Mouse (Mus musculus) ES-E14 (cell line): Measurements from ENCODE around the gene Cryaa. TPM values are rescaled to one million over a fixed set of nuclear protein-coding genes. Genes with fewer than 3 reads are reported as not detected.
"Not testable (repeated sequence)": the region's sequence is repeated elsewhere in the genome, so short reads cannot be mapped to it uniquely, and the experiment has no call there.

Experiments used
- DNase-seq: peaks from one replicate; pipeline ENCODE4 v3.0.0-alpha.2; 2013; ENCODE audit warnings: low read depth, low spot score
- H3K27ac ChIP-seq: 2 replicates; pipeline ENCODE4 v1.5.1; 2012; ENCODE audit warnings: low read depth, mild to moderate bottlenecking, low read length, moderate library complexity, mixed read lengths; ENCODE audit not compliant: poor library complexity, insufficient read depth, severe bottlenecking
- H3K36me3 ChIP-seq: 2 replicates; pipeline ENCODE4 v1.6.1; 2012; ENCODE audit warnings: mild to moderate bottlenecking, low read length, moderate library complexity, mixed read lengths; ENCODE audit not compliant: control insufficient read depth, poor library complexity, insufficient read depth, severe bottlenecking
- H3K4me1 ChIP-seq, 2 experiments: fragments of 150-350 bp in 1 of 2; sonication (generic) in 1 of 2; 2 replicates each; pipeline ENCODE4 v1.6.1; 2012; ENCODE audit warnings: low read length in 2 of 2, mild to moderate bottlenecking in 1 of 2, mixed read lengths in 1 of 2; ENCODE audit not compliant: control insufficient read depth in 2 of 2, insufficient read depth in 2 of 2, poor library complexity in 1 of 2
- H3K4me3 ChIP-seq, 2 experiments: fragments of 150-350 bp in 1 of 2; sonication (generic) in 1 of 2; 2 replicates each; pipeline ENCODE4 v1.5.1; 2012; ENCODE audit warnings: low read length in 2 of 2, low read depth in 1 of 2, mild to moderate bottlenecking in 1 of 2, mixed read lengths in 1 of 2; ENCODE audit not compliant: insufficient read depth in 1 of 2, poor library complexity in 1 of 2, severe bottlenecking in 1 of 2
- H3K9ac ChIP-seq: 2 replicates; pipeline ENCODE4 v1.6.1; 2012; ENCODE audit warnings: low read depth, mild to moderate bottlenecking, low read length, mixed read lengths; ENCODE audit not compliant: poor library complexity, insufficient read depth, severe bottlenecking
- H3K9me3 ChIP-seq: fragments of 150-350 bp; sonication (generic); 2 replicates; pipeline ENCODE4 v1.6.1; 2012; ENCODE audit warnings: low read depth, mild to moderate bottlenecking, low read length; ENCODE audit not compliant: control insufficient read depth, insufficient read depth
- CHD2 ChIP-seq: IDR thresholded peaks from 2 replicates; pipeline ENCODE4 v1.6.1; 2014; ENCODE audit warnings: mild to moderate bottlenecking, low read depth, low read length, inconsistent platforms
- HCFC1 ChIP-seq: IDR thresholded peaks from 2 replicates; pipeline ENCODE4 v1.6.1; 2012; ENCODE audit warnings: low read length, inconsistent platforms, borderline replicate concordance; ENCODE audit not compliant: insufficient read depth
- MAFK ChIP-seq: IDR thresholded peaks from 2 replicates; pipeline ENCODE4 v1.6.1; 2014; ENCODE audit warnings: mild to moderate bottlenecking, low read depth, low read length, inconsistent platforms; ENCODE audit not compliant: insufficient read depth
- ZC3H11A ChIP-seq: IDR thresholded peaks from 2 replicates; pipeline ENCODE4 v1.6.1; 2012; ENCODE audit warnings: low read depth, mild to moderate bottlenecking, inconsistent platforms, low read length, borderline replicate concordance
- ZNF384 ChIP-seq: IDR thresholded peaks from 2 replicates; pipeline ENCODE4 v1.6.1; 2012; ENCODE audit warnings: low read depth, low read length, inconsistent platforms
- in situ Hi-C, 2 experiments: fragments of 600-800 bp; cut with MboI; formaldehyde crosslinking; loops; one replicate each; pipeline ENCODE4 v1.15.1; 2025; ENCODE audit warnings: low sequenced_read_pairs in 2 of 2, inconsistent platforms in 1 of 2; ENCODE audit not compliant: unreplicated experiment in 2 of 2
- total RNA-seq: library from RNA; depleted of rRNA; stranded (reverse); fragments of 300-350 nt; gene quantifications from 2 replicates; pipeline ENCODE4 v1.2.3, GENCODE M21; 2012

The Cryaa gene
- total RNA-seq, 1 experiment, result 0.36 TPM

DNA sequence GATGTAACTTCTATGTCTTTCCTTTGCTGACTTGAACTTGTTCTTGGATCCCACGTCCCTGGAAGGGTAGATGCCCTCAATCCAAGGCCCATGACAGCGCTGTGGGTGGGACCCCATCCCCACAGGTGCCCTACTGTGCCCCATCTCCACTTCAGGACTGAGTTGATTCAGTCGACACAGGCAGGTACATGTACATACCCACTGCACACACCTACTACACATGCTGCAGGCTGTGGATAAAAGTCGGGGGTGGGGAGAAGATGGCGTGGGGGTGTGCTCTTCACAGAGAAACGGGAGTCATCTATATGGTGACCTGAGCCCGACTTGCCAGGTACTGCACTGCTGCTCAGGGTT is 16.4 kb downstream of the Cryaa start:
- H3K36me3 ChIP-seq, result no peaks in the 10 kb centered on the region
- peaks cover 0 to 13% of the 10 kb centered on the region in 2 experiments; a peak in 2 of 4 replicates for H3K4me1 ChIP-seq
- no peaks in the 10 kb centered on the region for H3K9me3 ChIP-seq
- TF ChIP-seq HCFC1, result no peak
- no peak for DNase-seq
- no peak overlapping the region for H3K9ac ChIP-seq
- H3K4me3 ChIP-seq, result no peak overlapping the region
- no peak overlapping the region for H3K27ac ChIP-seq
- in situ Hi-C loops, result loop anchor here in 1 of 2 experiments (5.0 kb wide), 1 partner anchor 333 kb away; no protein-coding TSS in a partner anchor

DNA sequence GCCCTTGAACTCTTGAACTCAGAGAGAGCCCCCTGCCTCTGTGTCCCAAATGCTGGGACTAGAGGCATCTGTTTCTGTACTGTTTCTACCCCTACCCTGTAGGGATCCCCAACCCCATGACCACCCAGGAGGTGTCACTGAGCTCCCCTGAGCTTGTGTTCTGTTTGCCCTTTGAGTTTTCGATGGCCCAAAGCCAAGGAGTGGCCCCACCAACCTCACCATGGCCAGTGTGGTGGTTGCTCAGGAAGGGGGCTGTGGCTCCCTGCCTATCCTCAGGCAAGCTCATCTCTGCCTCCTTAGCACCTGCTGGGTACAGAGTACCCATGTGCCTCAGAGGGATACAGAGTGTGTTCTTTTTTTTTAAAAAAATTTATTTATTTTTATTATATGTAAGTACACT is 17.3 kb downstream of the Cryaa start:
- in situ Hi-C loops, result loop anchor here in 1 of 2 experiments (5.0 kb wide), 1 partner anchor 332 kb away; no protein-coding TSS in a partner anchor
- H3K36me3 ChIP-seq, result no peaks in the 10 kb centered on the region
- H3K9me3 ChIP-seq, result no peaks in the 10 kb centered on the region
- DNase-seq, result no peak
- TF ChIP-seq HCFC1, result no peak
- no peak for TF ChIP-seq ZNF384
- TF ChIP-seq CHD2, result no peak
- no peak for TF ChIP-seq ZC3H11A
- no peak for TF ChIP-seq MAFK
- H3K4me1 ChIP-seq, result peaks cover 0 to 13% of the 10 kb centered on the region in 2 experiments; a peak in 2 of 4 replicates
- no peak overlapping the region for H3K4me3 ChIP-seq
- H3K9ac ChIP-seq, result no peak overlapping the region
- no peak overlapping the region for H3K27ac ChIP-seq

DNA sequence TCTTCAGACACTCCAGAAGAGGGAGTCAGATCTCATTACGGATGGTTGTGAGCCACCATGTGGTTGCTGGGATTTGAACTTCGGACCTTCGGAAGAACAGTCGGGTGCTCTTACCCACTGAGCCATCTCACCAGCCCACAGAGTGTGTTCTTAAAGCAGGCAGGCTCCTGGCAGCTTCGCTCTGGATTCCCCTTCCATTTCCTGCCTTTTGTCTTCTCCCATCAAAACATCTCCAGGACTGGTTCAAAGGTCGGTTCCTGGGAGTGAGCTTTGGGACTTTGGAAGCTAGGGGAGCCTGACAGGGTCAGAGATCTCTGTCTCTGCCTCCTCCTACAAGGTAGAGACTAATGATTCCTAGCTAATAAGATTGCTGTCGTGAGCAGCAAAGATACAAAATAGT is 17.7 kb downstream of the Cryaa start:
- H3K4me1 ChIP-seq, result peaks cover 0 to 13% of the 10 kb centered on the region in 2 experiments; a peak in 2 of 4 replicates
- H3K36me3 ChIP-seq, H3K4me3 ChIP-seq, H3K27ac ChIP-seq, H3K9ac ChIP-seq, in situ Hi-C loops, DNase-seq, H3K9me3 ChIP-seq: not testable (repeated sequence)

DNA sequence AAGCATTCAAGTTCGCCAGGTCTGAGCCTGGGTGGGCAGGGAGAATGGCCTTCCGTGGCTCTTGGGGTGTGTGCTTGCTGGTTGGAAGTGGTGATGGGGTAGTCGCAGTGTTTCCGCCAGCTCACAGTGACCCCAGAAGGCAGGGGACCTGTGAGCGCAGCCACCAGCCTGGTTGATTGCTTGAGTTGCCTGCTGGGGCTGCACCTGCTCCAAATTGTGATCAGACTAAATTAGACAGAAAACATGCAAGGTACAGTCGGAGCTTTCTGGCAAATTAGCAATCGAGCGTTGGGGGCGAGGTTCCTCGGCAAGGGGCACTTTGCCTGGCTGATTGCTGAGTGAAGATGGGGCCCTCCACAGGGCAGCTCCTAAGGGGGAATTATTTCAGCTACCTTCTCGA is 20.7 kb downstream of the Cryaa start:
- H3K9me3 ChIP-seq, result no peaks in the 10 kb centered on the region
- no peak for DNase-seq
- H3K4me3 ChIP-seq, result peak overlapping the region in 1 of 2 experiments; percentile 33; a peak in 1 of 4 replicates
- no peak overlapping the region for H3K27ac ChIP-seq
- in situ Hi-C loops, result no loop called here
- H3K4me1 ChIP-seq, result peaks cover 0 to 12% of the 10 kb centered on the region in 2 experiments; a peak in 2 of 4 replicates
- no peak overlapping the region for H3K9ac ChIP-seq
- no peaks in the 10 kb centered on the region for H3K36me3 ChIP-seq
- TF ChIP-seq CHD2, result no peak
- no peak for TF ChIP-seq HCFC1
- TF ChIP-seq ZC3H11A, result no peak
- TF ChIP-seq MAFK, result no peak
- no peak for TF ChIP-seq ZNF384

DNA sequence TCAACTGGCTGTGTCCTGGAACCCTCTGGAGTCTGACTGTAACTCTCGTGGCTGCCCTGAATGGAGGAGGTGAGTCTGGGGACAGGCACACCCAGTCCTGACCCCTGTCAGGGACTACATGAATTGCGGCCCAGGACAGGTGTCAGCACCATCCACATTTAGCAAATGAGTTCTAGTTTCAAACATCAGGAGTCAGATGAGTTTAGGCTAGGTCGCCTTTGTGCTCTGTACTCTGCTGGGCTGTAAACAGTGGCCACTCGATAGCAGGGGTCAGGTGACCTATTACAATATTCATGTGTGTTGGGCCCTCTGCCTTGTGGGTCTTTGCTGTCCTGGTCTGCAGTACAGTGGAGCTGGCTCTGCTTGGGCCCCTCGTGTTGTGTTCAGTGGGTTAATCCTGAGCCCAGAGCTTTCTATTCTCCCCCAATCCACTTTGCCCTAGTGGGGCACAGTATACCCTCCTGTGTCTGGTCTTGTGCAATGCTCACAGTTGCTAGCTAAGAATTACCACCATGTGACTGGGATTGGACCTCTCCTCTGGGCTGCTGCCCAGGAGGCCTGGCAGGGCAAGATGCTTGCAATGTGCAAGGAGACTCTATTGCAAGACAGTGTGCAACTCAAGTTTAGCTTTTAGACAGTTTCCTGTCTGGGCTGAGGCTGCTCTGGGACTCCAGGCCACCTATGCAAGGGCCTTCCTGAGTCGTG is 25.8 kb downstream of the Cryaa start:
- TF ChIP-seq CHD2, result no peak
- TF ChIP-seq MAFK, result no peak
- no peak for TF ChIP-seq ZNF384
- TF ChIP-seq ZC3H11A, result no peak
- TF ChIP-seq HCFC1, result no peak
- no peak overlapping the region for H3K4me3 ChIP-seq
- no peaks in the 10 kb centered on the region for H3K36me3 ChIP-seq
- H3K9me3 ChIP-seq, result no peaks in the 10 kb centered on the region
- no peaks in the 10 kb centered on the region; a peak in 1 of 4 replicates for H3K4me1 ChIP-seq
- in situ Hi-C loops, result no loop called here
- H3K9ac ChIP-seq, result no peak overlapping the region
- no peak for DNase-seq
- no peak overlapping the region for H3K27ac ChIP-seq
